Mouse (Mus musculus): ENCODE results near the gene Dpf3.

Dpf3 gene

DNA sequence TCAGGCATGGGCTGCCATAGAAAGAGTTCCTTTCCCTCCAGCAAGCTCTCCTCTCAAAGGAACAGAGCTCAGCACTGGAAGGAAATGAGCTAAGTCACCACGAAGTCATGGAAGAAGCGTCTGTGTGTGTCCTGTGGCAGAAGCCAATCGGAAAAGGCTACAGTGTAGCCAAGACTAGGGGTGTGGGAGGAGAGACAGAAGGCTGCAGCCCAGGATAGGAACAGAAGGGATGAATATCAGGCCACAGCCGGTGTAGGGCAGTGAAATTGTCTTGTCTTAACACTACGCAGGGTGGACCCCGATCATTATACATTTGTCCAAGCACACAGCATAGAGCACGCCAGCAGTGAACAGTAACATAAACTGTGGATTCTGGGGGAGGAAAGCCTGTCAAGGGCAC, 157.5 kb downstream of the Dpf3 start:
- DNase-seq, result no peak

DNA sequence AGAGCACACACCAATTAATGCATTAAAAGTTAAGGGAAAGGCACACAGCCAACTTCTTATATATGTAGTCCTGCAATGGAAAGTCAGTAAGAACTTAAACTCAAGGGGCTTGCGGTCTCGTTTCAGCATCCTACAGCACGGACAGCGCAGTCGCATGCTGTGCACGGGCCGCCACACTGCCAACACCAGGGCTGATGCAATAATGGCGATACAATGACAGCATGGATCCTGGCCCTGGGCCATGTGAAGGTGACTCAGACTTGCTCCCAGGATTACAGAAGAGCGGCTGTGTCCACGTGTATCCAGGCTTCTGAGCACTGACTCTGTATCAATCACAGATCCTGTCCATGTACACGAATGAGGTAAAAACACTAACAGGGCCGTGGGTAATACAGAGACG, 158.6 kb downstream of the Dpf3 start:
- no peak for DNase-seq

DNA sequence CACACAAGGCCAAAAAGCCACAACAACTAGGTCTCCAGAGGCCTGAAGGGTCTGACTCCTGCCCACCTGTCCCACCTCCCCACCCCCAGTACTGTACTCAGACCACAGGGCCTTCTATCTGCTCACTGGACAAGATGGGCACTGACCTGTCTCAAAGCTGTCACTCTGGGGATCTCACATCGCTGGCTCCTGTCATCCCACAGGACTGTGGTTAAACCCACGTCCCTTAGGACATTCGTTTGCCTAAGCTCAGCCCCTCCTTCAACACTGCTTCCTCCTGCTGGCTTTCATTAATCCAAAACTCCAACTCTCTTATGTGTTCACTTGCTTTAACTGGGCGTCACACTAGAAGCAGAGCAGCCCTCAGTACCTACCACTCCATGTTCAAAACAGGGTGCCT, 159.0 kb downstream of the Dpf3 start:
- no peak for DNase-seq

DNA sequence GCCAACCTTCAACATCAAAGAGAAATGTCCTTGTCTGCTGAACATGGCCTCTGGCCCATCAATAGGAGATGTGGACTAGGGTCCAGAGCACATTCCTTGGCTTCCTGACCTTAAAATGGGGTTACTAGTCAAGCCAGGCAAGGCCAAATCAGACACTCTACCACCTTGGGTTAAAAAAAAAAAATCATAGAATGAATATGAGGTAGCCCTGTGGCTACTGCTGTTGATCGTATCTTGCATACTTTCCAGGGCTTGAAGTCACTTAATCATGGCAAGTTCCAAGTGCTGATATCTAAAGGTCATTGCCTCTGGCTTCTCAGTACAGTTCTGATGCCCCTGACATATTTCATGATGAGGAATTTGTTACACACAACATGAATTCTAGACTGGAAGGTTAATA, 160.1 kb downstream of the Dpf3 start:
- DNase-seq, result no peak

DNA sequence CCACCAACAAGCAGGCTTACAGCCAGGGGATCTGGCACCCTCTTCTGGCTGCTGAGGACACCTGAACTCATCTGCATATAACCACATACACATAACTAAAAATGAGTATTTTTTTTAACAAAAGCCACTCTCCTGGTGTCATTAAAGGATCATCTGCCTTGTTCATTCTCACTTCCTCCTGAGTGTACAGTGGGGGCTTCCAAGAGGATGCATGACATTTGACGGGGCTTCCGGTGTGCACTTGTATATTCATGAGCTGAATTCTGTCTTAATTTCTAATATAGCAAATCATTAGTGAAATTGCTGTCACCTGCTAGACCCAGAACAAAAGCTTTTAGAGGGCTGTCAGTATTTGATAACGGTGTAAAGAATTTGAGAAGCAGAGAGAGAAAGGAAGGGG, 166.8 kb downstream of the Dpf3 start:
- no peak for DNase-seq

DNA sequence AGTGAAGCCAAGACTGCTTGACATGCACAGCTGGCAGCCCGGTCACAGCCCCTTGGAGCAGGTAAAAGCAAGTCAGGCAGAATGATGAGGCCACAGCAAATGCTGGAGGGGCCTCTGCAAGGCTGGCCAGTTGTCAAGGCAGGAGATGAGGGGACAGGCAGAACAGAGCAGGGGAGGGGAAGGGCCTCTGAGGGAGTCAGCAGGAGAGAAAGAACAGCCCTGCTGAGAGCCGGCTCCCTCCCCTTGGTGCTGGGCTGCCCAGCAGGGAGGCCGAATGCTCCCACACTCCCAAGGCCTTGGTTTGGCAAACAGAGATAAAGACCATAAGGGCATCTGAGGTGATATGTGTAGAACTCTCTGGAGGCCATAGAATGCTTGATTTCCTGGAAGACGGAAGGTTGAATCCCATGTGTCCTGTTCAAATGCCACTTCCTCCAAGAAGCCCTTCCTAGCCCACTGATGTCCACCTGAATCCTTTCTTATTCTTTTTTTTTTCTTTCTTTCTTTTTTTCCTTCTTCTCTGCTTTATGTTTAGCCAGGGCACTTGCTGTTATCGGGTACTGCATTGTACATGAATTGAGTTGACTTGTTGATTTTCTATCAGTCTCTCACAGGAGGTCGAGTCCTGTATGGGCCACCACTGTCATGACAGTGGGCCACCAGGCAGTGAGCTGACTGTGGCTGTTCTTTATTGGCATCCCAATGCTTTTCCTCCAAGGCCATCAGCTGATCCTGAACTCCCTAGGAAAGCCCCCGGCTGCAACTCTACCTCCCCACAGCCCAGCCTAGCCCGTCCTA, 169.7 kb downstream of the Dpf3 start:
- DNase-seq, result no peak

DNA sequence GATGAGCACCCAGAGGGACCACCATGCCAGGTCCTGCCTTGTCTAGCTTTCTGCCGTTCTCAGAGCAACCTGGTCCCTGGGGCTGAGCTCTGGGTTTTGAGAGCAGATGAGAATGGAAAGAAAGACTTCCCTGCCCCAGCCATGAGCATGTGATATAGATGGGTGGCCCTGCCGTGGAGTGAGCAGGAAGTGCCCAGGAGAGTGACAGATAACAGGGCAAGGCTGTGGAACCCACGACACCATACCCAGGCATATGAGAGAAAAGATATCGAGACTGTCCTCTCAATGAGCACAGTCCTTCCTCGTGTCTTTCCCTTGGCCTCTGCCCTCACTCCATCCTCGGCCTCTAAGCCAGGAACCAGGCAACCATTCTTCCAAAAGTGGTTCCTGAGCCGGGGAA, 172.8 kb downstream of the Dpf3 start:
- no peak for DNase-seq

DNA sequence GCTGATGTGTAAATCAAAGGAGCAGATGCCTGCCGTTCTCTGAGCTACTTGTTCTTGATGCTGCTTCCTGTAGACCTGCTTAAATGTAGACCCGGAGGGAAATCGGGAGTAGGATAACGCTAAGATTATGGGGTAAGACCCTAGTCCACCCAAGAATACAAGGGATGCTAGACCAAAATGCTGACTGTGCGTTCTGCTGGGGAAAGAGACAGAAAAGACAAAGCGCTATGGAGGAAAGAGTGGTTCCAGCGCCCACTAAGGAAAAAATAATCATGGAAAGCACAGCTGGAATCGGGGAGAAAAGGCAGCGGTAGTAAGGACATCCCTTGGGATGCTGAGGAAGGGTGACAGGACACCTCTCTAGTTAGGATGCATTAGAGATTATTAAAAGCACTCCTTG, 174.7 kb downstream of the Dpf3 start:
- DNase-seq, result no peak

DNA sequence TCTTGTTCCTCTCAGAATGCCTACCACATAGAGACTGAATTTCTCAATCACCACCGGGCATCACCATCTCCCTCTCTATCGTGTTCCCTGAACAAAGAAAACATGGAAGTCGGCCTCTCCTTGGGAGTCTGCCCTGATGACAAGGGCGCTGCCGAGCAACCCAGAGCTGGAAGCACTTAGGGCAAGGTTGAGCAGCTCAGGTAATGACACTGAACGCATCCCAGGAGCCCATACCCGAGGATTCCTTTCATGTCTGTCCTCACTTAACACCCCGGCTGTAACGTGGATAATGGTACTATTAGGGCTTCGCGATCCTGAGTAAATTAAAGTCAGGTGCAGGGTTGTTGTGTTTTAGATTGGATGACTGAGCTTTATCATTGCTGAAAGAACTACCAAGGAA, 176.9 kb downstream of the Dpf3 start:
- DNase-seq, result no peak

DNA sequence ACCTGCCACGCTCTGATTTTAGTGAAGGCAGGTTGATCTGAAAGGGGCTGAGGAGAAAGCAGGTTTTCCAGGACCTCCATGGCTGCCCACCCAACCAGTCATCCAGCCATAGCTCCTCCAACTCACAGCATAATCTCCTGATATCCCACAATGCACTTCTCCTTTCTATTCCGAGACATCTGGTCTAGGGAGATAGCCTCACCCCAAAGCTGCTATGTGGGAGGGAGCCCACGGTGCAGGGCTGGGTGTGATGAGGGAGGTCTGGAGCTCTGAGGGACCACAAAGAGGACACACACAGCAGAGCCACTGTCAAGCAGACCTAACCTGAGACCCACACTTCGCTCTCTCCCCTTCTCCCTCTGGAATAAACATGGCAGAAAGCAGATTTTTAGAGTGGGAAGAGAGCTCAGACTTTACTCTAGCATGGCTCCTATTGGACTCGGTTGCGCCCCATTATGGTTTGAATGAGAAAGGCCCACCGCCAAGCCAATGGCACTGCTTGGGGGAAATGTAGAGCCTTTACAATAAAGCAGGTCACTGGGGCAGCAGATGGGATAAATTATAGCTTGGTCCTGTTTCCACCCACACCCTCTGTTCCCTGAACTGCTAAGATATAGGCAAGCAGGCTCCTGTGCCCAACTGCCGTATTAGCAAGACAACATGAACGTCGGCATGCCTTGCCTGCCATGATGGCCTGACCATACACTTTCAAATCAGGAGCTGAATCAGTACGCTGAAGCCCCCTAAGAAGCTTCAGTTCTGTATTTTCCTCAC, 178.3 kb downstream of the Dpf3 start:
- DNase-seq, result no peak

DNA sequence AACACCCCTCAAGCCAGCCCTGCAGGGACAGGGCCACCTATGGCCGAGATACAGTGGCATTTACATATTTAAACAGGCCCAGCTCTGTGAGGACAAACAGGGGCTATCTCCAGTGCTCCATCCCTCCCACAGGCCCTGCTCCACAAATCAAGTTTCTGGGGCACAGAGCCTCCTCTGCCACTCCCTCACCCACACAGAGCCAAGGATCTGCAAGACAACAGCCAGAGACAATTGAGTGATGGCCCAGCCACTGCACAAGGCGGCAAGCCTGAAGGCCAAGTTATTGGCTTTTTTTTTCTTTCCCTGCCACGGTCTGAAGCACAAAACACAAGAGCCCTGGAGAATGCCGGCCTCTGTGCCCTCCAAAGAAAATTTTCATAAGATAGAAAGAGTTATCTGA, 178.9 kb downstream of the Dpf3 start:
- DNase-seq, result no peak

DNA sequence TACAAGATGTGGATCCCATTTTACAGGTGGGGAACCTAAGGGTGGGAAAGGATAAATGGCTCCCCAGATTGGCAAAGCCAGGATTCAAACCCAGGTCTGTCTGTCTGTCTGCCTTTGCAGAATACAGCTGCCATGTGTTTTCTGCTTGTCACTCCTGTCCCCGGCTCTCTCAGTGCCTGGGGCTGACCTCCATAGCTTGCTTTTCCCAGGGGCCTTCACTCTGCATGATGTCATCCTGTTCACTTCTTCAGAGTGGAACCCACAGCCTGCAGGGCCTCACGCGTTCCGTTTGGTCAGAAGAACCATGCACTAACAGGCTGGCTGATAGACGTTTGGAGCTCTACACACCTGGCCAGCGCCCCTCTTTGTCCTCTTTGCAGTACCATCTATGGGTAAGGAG, 184.3 kb downstream of the Dpf3 start:
- DNase-seq, result no peak

DNA sequence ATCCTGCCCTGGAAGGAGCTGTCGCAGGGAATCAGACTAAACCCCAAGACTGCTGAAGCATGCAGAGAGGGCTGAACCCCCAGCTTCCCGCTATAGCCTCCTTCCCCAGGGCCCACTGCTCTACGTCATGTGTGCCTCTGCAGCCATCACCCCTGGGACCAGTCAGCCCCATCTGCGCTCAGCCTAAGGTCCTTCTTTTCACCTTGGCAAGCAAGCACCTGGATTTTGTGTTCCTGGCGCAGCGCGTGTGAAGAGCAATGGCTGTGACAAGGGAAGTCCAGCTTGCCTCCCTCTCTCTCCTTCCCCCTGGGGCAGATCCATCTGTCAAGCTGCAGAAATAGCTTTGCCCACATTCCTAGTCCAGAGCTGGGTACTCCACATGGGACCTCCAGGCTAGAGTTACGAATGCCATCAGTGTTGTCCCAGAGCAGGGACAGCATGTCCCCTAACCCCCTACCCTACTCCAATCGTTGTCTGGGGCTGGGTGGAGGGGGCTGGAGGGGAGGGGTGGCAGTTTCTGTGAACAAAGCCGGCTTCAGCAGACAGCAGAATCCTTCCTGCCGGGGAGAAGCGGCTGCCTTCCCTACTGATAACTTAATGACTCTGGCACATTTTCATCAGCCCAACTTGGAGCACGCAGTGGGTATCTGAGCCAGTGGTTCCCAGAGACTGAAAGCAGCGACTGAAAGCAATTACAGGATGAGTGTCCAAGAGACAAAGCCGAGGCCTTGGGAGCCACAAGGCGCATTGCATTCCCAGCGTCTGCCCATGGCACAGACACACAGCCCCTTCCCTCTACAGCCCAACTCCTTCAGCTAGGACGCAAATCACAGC, 185.0 kb downstream of the Dpf3 start:
- no peak for DNase-seq

DNA sequence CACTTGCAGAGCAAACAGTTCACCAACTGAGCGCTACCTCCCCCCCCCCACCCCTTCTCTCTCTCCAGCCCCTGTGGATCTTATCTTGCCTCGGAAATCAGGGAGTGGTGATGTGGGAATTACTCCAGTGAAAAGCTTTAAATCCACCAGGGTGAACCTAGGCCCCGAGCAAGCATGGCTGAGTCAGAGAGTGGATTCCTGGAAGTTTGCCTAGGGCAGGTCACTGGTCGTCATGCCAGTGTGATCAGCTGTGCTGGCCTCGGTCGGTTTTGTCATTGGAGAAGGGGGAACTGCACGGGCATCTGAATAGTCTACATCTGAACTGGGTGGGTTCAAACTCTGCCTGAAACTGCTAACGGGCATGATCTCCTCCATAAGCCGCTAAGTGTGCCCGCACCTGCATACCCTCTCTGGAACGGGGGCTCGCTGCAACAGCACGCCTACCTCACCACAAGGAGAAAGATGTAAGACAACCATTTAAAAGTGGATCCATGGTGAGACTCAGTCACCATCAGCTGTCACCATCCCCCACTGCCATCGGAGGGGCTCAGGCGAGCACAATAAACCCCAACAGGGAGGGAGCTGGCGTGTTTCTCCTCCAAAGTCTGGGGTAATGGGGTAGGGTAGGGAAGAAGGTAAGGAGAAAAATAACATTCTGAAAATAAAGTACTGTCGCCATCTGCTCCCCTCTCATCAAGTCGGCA, 185.7 kb downstream of the Dpf3 start:
- DNase-seq, result no peak

DNA sequence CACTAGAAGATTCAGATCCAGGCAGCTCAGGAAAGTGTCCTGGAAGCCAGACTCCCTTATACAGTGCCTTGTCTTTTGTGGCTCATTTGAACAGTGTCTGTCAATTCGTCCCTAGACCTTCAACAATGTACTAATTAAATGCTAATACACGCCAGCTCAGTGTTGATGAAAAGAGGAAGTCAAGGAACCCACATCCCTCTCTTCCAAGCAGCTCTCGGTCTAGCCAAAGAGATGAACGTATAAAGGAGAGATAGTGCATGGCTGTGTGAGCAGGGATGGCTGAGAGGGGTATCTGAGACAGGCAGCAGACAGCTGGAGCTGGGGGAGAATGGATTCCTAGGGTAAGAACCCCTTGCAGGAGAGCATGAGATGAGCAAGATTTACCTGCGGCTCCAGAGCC, 189.2 kb downstream of the Dpf3 start:
- no peak for DNase-seq

DNA sequence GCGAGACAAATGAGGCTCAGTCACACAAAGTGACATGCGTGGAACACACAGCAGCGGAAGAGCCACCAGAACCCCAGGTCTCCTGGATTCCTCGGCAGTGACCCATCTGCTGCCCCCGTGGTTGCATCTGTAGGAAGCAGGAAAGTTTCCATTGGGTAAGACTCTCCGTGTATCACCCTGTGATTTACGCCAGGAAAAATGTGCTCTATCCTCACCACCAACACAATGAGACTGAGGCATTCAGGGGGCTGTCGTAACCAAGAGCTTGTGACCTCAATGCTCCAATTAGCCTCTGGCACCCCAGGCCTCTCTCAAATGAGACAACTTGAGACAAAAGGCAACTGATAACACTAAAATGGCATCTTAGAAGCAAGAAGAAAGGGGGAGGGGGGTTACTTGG, 192.5 kb downstream of the Dpf3 start:
- DNase-seq, result no peak

DNA sequence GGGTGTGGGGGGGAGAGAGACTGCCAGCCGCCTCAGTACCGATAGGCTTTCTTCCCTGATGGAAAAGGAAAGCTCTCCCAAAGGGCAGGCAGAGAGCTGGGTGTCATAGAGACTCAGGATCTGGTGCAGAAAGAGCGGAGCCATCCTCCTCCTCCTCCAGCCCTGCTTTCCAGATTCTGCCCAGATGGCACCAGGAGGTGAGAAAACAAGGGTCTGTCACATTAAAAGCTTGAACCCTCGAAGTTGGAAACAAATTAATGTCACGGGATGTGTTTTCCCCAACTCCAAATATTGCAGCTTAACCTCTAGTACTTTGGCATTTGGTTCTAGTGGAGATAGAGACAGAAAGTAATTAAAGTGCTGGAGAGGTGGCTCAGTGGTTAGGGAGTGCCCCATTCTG, 195.6 kb downstream of the Dpf3 start:
- DNase-seq, result no peak

DNA sequence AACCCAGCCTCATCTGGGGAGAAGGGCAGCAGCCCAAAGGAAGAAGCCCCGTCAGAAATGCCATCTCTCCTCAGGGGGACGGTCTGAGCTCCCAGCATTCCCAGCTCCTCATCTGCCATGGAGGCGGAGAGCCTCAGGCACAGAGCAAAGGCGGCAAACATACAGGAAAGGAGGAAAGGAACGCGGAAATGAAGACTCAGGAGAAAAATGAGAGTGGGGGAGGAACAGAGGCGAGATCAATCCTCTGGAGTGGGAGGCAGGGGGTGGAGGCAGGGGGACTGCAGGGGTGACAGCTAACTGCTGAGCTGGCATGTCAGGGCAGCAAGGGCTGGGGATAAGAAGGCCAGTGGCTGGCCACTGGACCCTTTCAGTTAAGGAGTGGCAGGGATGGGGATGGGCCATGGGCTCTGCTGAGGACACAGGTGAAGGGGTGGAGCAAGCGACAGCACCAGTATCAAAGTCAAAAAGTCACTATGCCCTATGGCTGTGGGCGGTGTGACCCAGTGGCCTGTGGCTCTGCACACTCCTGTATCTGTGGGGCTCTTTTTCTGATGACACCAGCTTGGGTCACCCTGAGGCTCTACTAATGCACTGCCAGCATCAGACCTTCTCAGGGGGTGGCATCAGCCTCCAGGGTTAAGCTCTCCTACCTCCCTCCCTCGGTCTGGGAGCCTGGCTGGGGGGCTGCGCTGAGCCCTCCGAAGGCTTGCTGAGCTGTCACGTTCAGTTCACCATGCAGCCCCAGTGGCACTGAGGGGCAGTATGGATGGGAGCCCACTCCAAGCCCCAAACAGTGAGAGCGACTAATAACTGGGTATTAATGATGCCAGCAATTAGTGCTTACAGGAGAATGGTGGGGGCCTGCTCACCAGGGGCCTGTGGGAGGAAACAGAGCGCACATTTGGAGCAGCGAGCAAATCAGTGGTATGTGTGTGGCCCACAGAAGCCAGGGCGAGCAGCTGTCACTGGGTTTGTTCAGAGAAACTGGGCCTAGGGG, 200.7 kb downstream of the Dpf3 start:
- no peak for DNase-seq

DNA sequence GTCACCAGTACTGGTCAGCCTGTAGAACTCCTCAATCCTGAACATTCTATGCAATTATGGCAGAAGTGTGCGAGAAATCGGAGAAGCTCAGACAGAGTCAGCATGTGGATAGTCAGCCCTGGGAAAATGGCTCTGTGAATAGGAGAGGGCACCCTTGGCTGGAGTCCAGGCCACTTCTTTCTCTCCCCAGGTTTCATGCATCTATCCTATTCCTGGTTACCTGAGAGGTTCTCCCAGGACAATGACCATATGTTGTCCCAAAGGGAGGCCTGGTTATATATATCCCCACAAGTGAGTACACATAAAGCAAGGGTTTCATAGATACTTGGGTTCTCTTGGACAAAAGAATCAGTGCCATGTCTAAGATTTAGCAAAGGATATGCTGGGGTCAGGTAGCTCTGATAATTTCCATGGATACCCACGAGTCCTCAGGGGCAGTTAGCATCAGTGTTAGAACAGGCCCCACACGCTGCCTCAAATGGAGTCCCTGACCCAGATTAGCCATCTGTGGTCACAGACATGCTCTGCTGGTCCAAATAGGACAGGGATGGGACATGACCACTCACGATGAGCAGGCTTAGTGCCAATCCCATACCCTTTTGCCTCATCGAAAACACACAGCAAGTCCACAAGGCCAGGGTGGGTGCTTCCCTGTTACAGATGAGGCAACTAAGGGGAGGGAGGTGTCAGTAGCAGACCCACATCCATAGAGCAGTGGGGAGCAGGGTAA, 203.8 kb downstream of the Dpf3 start:
- DNase-seq, result no peak

DNA sequence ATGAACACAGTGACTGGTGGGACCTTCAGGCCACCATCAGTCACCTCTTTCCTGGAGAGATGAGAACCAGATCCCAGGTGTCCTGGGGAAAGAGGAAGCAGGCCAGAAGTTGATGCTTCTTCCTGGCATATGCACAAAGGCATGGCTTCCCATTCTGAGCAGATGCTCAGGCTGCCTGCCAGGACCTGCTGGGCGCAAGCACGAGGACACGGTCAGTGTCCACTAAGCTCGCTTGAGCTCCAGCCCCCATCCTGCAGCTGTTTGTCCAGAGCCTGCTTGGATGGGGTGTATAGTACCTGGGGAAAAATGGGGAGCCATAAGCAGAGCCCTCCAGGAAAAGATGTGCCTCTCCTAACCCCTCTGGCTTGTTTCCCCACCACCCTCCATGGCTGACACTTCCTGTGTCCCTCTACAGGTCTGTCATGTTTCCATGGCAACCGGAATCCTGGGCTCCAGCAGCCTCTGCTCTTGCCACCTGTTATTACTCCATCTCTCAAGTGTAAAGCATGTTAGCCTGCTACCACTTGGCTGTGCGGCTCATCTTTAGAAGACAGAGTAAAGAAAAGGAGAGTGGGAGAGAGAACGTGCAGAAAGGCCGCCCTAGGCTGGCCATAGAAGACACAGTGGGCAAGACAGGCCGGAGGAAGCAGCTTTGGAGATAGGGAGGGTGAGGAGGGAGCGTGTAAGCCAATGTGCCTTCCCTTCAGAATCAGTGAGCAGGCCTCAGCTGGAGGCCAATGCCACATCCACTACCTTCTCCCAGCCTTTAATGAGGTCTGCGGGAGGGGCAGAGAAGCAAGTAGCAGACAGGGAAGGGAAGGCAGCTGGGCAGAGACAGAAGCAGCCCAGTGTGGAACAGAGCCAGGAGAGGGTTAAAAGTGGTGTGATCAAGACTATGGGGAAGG, 209.7 kb downstream of the Dpf3 start:
- no peak for DNase-seq
